Mouse (Mus musculus): Measurements from ENCODE around the gene Mthfs. TPM values are rescaled to one million over a fixed set of nuclear protein-coding genes. Genes with fewer than 3 reads are reported as not detected.

Gene Mthfs
- polyA plus RNA-seq, 1 experiment from 2014 or later = 19.6 TPM

- H3K36me3 ChIP-seq (ENCODE audit: control insufficient read depth, insufficient read depth, low read length) = no peaks in the 10 kb centered on the region
- H3K9me3 ChIP-seq (ENCODE audit: control insufficient read depth, low read length) = no peaks in the 10 kb centered on the region
- no peaks in the 10 kb centered on the region for H3K4me1 ChIP-seq (replicated peaks; ENCODE audit: control insufficient read depth, insufficient read depth, low read length)
- H3K9ac ChIP-seq (ENCODE audit: low read depth, low read length) = no peak overlapping the region
- no peak overlapping the region for H3K4me3 ChIP-seq (ENCODE audit: low read depth, low read length)
- no peak overlapping the region for H3K4me2 ChIP-seq
- H3K27me3 ChIP-seq (replicated peaks; ENCODE audit: control insufficient read depth, insufficient read depth, low read length) = no peaks in the 10 kb centered on the region
- DNase-seq (ENCODE audit: low spot score) (no peak), ATAC-seq (replicated peaks; ENCODE audit: low FRiP score) (no peak)
- H3K27ac ChIP-seq (ENCODE audit: low read depth, low read length) = no peak overlapping the region
- WGBS = 55% methylated on average over 5 of the region's 5 CpGs
Observed at GRCm38 (mm10) chr9:89267572-89267971, 57.1 kb downstream of the Mthfs start.

GRCm38 (mm10) chr9:89270376-89270775 is 59.9 kb downstream of the Mthfs start:
- no peaks in the 10 kb centered on the region for H3K27me3 ChIP-seq (replicated peaks; ENCODE audit: control insufficient read depth, insufficient read depth, low read length)
- ATAC-seq (replicated peaks; ENCODE audit: low FRiP score) (no peak), DNase-seq (ENCODE audit: low spot score) (no peak)
- no peaks in the 10 kb centered on the region for H3K36me3 ChIP-seq (ENCODE audit: control insufficient read depth, insufficient read depth, low read length)
- no peak overlapping the region for H3K4me2 ChIP-seq
- no peak overlapping the region for H3K4me3 ChIP-seq (ENCODE audit: low read depth, low read length)
- H3K4me1 ChIP-seq (replicated peaks; ENCODE audit: control insufficient read depth, insufficient read depth, low read length) = no peaks in the 10 kb centered on the region
- no peaks in the 10 kb centered on the region for H3K9me3 ChIP-seq (ENCODE audit: control insufficient read depth, low read length)
- H3K27ac ChIP-seq (ENCODE audit: low read depth, low read length) = no peak overlapping the region
- 80% methylated on average over 2 of the region's 2 CpGs for WGBS
- H3K9ac ChIP-seq (ENCODE audit: low read depth, low read length) = no peak overlapping the region

GRCm38 (mm10) chr9:89273766-89274165 is 63.3 kb downstream of the Mthfs start:
- Histone ChIP-seq H3K9me3 (ENCODE audit: control insufficient read depth, low read length) (no peaks in the 10 kb centered on the region), H3K4me3 (ENCODE audit: low read depth, low read length) (no peak overlapping the region), H3K4me1 (replicated peaks; ENCODE audit: control insufficient read depth, insufficient read depth, low read length) (no peaks in the 10 kb centered on the region), H3K36me3 (ENCODE audit: control insufficient read depth, insufficient read depth, low read length) (no peaks in the 10 kb centered on the region), H3K9ac (ENCODE audit: low read depth, low read length) (no peak overlapping the region), H3K4me2 (no peak overlapping the region), H3K27me3 (replicated peaks; ENCODE audit: control insufficient read depth, insufficient read depth, low read length) (no peaks in the 10 kb centered on the region), H3K27ac (ENCODE audit: low read depth, low read length) (no peak overlapping the region)
- ATAC-seq (replicated peaks; ENCODE audit: low FRiP score) = no peak
- 67% methylated on average over 7 of the region's 7 CpGs for WGBS
- no peak for DNase-seq (ENCODE audit: low spot score)

- Histone ChIP-seq H3K9me3 (ENCODE audit: control insufficient read depth, low read length) (no peaks in the 10 kb centered on the region), H3K9ac (ENCODE audit: low read depth, low read length) (no peak overlapping the region), H3K4me1 (replicated peaks; ENCODE audit: control insufficient read depth, insufficient read depth, low read length) (no peaks in the 10 kb centered on the region), H3K36me3 (ENCODE audit: control insufficient read depth, insufficient read depth, low read length) (no peaks in the 10 kb centered on the region), H3K27me3 (replicated peaks; ENCODE audit: control insufficient read depth, insufficient read depth, low read length) (no peaks in the 10 kb centered on the region), H3K4me3 (ENCODE audit: low read depth, low read length) (no peak overlapping the region), H3K4me2 (no peak overlapping the region), H3K27ac (ENCODE audit: low read depth, low read length) (no peak overlapping the region)
- WGBS = 86% methylated on average over 8 of the region's 8 CpGs
- no peak for ATAC-seq (replicated peaks; ENCODE audit: low FRiP score)
- no peak for DNase-seq (ENCODE audit: low spot score)
Observed at GRCm38 (mm10) chr9:89278207-89278606, 67.7 kb downstream of the Mthfs start.

- H3K36me3 ChIP-seq (ENCODE audit: control insufficient read depth, insufficient read depth, low read length) = no peaks in the 10 kb centered on the region
- no peaks in the 10 kb centered on the region for H3K4me1 ChIP-seq (replicated peaks; ENCODE audit: control insufficient read depth, insufficient read depth, low read length)
Observed at GRCm38 (mm10) chr9:89282374-89283068, 72.0 kb downstream of the Mthfs start.

GRCm38 (mm10) chr9:89288037-89288436 is 77.6 kb downstream of the Mthfs start:
- WGBS = 66% methylated on average over 2 of the region's 2 CpGs
- no peak for DNase-seq (ENCODE audit: low spot score)
- Histone ChIP-seq H3K9me3 (ENCODE audit: control insufficient read depth, low read length) (no peaks in the 10 kb centered on the region), H3K36me3 (ENCODE audit: control insufficient read depth, insufficient read depth, low read length) (no peaks in the 10 kb centered on the region), H3K9ac (ENCODE audit: low read depth, low read length) (no peak overlapping the region), H3K4me3 (ENCODE audit: low read depth, low read length) (no peak overlapping the region), H3K4me2 (no peak overlapping the region), H3K27me3 (replicated peaks; ENCODE audit: control insufficient read depth, insufficient read depth, low read length) (no peaks in the 10 kb centered on the region), H3K27ac (ENCODE audit: low read depth, low read length) (no peak overlapping the region), H3K4me1 (replicated peaks; ENCODE audit: control insufficient read depth, insufficient read depth, low read length) (no peaks in the 10 kb centered on the region)
- ATAC-seq (replicated peaks; ENCODE audit: low FRiP score) = no peak

More at GRCm38 (mm10) chr9:89282374-89283068, 72.0 kb downstream of the Mthfs start:
- H3K9me3 ChIP-seq (ENCODE audit: control insufficient read depth, low read length) = no peaks in the 10 kb centered on the region
- H3K27me3 ChIP-seq (replicated peaks; ENCODE audit: control insufficient read depth, insufficient read depth, low read length) = no peaks in the 10 kb centered on the region
- no peak overlapping the region for H3K4me3 ChIP-seq (ENCODE audit: low read depth, low read length)
- no peak overlapping the region for H3K4me2 ChIP-seq
- WGBS = 85% methylated on average over 2 of the region's 2 CpGs
- H3K9ac ChIP-seq (ENCODE audit: low read depth, low read length) = no peak overlapping the region
- no peak overlapping the region for H3K27ac ChIP-seq (ENCODE audit: low read depth, low read length)
- no peak for DNase-seq (ENCODE audit: low spot score)
- ATAC-seq (replicated peaks; ENCODE audit: low FRiP score) = no peak

GRCm38 (mm10) chr9:89293364-89293763 is 82.9 kb downstream of the Mthfs start:
- H3K27me3 ChIP-seq (replicated peaks; ENCODE audit: control insufficient read depth, insufficient read depth, low read length) = no peaks in the 10 kb centered on the region
- H3K9me3 ChIP-seq (ENCODE audit: control insufficient read depth, low read length) = no peaks in the 10 kb centered on the region
- H3K4me1 ChIP-seq (replicated peaks; ENCODE audit: control insufficient read depth, insufficient read depth, low read length) = no peaks in the 10 kb centered on the region
- H3K27ac ChIP-seq (ENCODE audit: low read depth, low read length) = no peak overlapping the region
- WGBS = 83% methylated on average over 3 of the region's 3 CpGs
- no peak overlapping the region for H3K4me2 ChIP-seq
- H3K9ac ChIP-seq (ENCODE audit: low read depth, low read length) = no peak overlapping the region
- ATAC-seq (replicated peaks; ENCODE audit: low FRiP score) (no peak), DNase-seq (ENCODE audit: low spot score) (no peak)
- no peaks in the 10 kb centered on the region for H3K36me3 ChIP-seq (ENCODE audit: control insufficient read depth, insufficient read depth, low read length)
- no peak overlapping the region for H3K4me3 ChIP-seq (ENCODE audit: low read depth, low read length)

- WGBS = 69% methylated on average over 3 of the region's 3 CpGs
- Histone ChIP-seq H3K9me3 (ENCODE audit: control insufficient read depth, low read length) (no peaks in the 10 kb centered on the region), H3K27ac (ENCODE audit: low read depth, low read length) (no peak overlapping the region), H3K4me3 (ENCODE audit: low read depth, low read length) (no peak overlapping the region), H3K9ac (ENCODE audit: low read depth, low read length) (no peak overlapping the region), H3K4me1 (replicated peaks; ENCODE audit: control insufficient read depth, insufficient read depth, low read length) (no peaks in the 10 kb centered on the region), H3K4me2 (no peak overlapping the region), H3K36me3 (ENCODE audit: control insufficient read depth, insufficient read depth, low read length) (no peaks in the 10 kb centered on the region), H3K27me3 (replicated peaks; ENCODE audit: control insufficient read depth, insufficient read depth, low read length) (no peaks in the 10 kb centered on the region)
- no peak for ATAC-seq (replicated peaks; ENCODE audit: low FRiP score)
- no peak for DNase-seq (ENCODE audit: low spot score)
Observed at GRCm38 (mm10) chr9:89294121-89294520, 83.6 kb downstream of the Mthfs start.

- Histone ChIP-seq H3K4me1 (replicated peaks; ENCODE audit: control insufficient read depth, insufficient read depth, low read length) (no peaks in the 10 kb centered on the region), H3K9ac (ENCODE audit: low read depth, low read length) (no peak overlapping the region), H3K27me3 (replicated peaks; ENCODE audit: control insufficient read depth, insufficient read depth, low read length) (no peaks in the 10 kb centered on the region), H3K9me3 (ENCODE audit: control insufficient read depth, low read length) (no peaks in the 10 kb centered on the region), H3K4me2 (no peak overlapping the region), H3K36me3 (ENCODE audit: control insufficient read depth, insufficient read depth, low read length) (no peaks in the 10 kb centered on the region), H3K27ac (ENCODE audit: low read depth, low read length) (no peak overlapping the region), H3K4me3 (ENCODE audit: low read depth, low read length) (no peak overlapping the region)
- 66% methylated on average over 2 of the region's 2 CpGs for WGBS
- DNase-seq (ENCODE audit: low spot score) (no peak), ATAC-seq (replicated peaks; ENCODE audit: low FRiP score) (no peak)
Observed at GRCm38 (mm10) chr9:89305637-89306036, 95.2 kb downstream of the Mthfs start.

All from liver, embryonic 11.5 days (tissue).